ENCODE assay signal across 12 mouse cellular contexts in genomic region chr4:83988314-83988713, GRCm38 (mm10).
DNase-seq lines count a peak whose midpoint lies in the region; ATAC-seq and TF ChIP-seq lines count a peak whose summit lies in the region.
"Had no signal": no experiment of that assay in that cellular context is flagged by ENCODE, and none has a peak within 500 bp of the region (broad histone marks: within the 10 kb centered on the region; RNA-seq: fewer than 3 reads in every experiment).

No protein-coding gene starts in this region.

- no peak for DNase-seq in forebrain, embryonic 11.5 days (ENCODE audit: low spot score)
- DNase-seq in kidney, adult 2 months: no peak
- DNase-seq in brain, embryonic 14.5 days (ENCODE audit: low read depth): peak; percentile 11
- DNase-seq in limb, embryonic 10.5 days (ENCODE audit: low spot score): peak; percentile 45
- no peak for DNase-seq in testis, postnatal 14 days (ENCODE audit: low spot score)
- DNase-seq: cerebellum, adult 9-10 months; heart, adult 11 months; liver, postnatal 0 days had no signal

- ATAC-seq in forebrain, embryonic 12.5 days (ENCODE audit: low FRiP score): no peak
- no peak for ATAC-seq in forebrain, embryonic 11.5 days (replicated peaks; ENCODE audit: low FRiP score)
- ATAC-seq in kidney, embryonic 14.5 days (ENCODE audit: low FRiP score, low TSS enrichment): peak; percentile 72; the same call in 1 of the 2 replicates
- ATAC-seq in intestine, embryonic 15.5 days: no peak
- ATAC-seq: liver, postnatal 0 days had no signal

- H3K27me3 ChIP-seq in forebrain, embryonic 12.5 days: no peaks in the 10 kb centered on the region
- H3K27me3 ChIP-seq in forebrain, embryonic 11.5 days (ENCODE audit: control insufficient read depth, insufficient read depth, low read length): no peaks in the 10 kb centered on the region
- no peaks in the 10 kb centered on the region for H3K27me3 ChIP-seq in kidney, embryonic 14.5 days (ENCODE audit: control insufficient read depth, insufficient read depth, low read length)
- no peaks in the 10 kb centered on the region for H3K27me3 ChIP-seq in kidney, adult 2 months (replicated peaks; ENCODE audit: control insufficient read depth, insufficient read depth, low read length)
- H3K27me3 ChIP-seq in limb, embryonic 10.5 days (ENCODE audit: low read depth, poor library complexity, severe bottlenecking): no peaks in the 10 kb centered on the region
- no peaks in the 10 kb centered on the region for H3K27me3 ChIP-seq in intestine, embryonic 15.5 days (replicated peaks)

- H3K4me1 ChIP-seq in forebrain, embryonic 12.5 days: peaks cover 36% of the 10 kb centered on the region
- H3K4me1 ChIP-seq in forebrain, embryonic 11.5 days (replicated peaks; ENCODE audit: control insufficient read depth, insufficient read depth, low read length): peaks cover 7% of the 10 kb centered on the region; the same call in 1 of the 2 replicates
- H3K4me1 ChIP-seq in kidney, embryonic 14.5 days (ENCODE audit: control insufficient read depth, insufficient read depth, low read length): peaks cover 30% of the 10 kb centered on the region
- H3K4me1 ChIP-seq in kidney, adult 2 months (ENCODE audit: control insufficient read depth, insufficient read depth, low read length): no peaks in the 10 kb centered on the region
- peaks cover 59% of the 10 kb centered on the region for H3K4me1 ChIP-seq in limb, embryonic 10.5 days
- no peaks in the 10 kb centered on the region for H3K4me1 ChIP-seq in intestine, embryonic 15.5 days (replicated peaks)

- 0 out of 2 replicates have a peak overlapping the region, but pooled peaks have one; percentile 19 for H3K27ac ChIP-seq in forebrain, embryonic 12.5 days
- H3K27ac ChIP-seq in forebrain, embryonic 11.5 days (ENCODE audit: low read depth, low read length): no peak overlapping the region
- peak overlapping the region; percentile 71; the same call in 1 of the 2 replicates for H3K27ac ChIP-seq in kidney, embryonic 14.5 days (ENCODE audit: low read depth, low read length)
- H3K27ac ChIP-seq in kidney, adult 2 months (ENCODE audit: insufficient read depth, low read depth, low read length): no peak overlapping the region
- peak overlapping the region; percentile 79 for H3K27ac ChIP-seq in limb, embryonic 10.5 days
- no peak overlapping the region for H3K27ac ChIP-seq in intestine, embryonic 15.5 days
- H3K27ac ChIP-seq: midbrain, embryonic 10.5 days had no signal

- TF ChIP-seq POLR2A in kidney, adult 2 months (IDR thresholded peaks at IDR 0.05; ENCODE audit: low read depth, low read length): no peak
- TF ChIP-seq POLR2A in brain, embryonic 14.5 days (IDR thresholded peaks at IDR 0.05; ENCODE audit: borderline replicate concordance, extremely low read depth, insufficient read depth, insufficient read length, poor library complexity, severe bottlenecking): no peak

- no peaks in the 10 kb centered on the region for H3K36me3 ChIP-seq in forebrain, embryonic 12.5 days (replicated peaks)
- no peaks in the 10 kb centered on the region for H3K36me3 ChIP-seq in forebrain, embryonic 11.5 days (ENCODE audit: control insufficient read depth, insufficient read depth, low read length)
- no peaks in the 10 kb centered on the region for H3K36me3 ChIP-seq in kidney, embryonic 14.5 days (ENCODE audit: control insufficient read depth, insufficient read depth, low read length)
- no peaks in the 10 kb centered on the region for H3K36me3 ChIP-seq in kidney, adult 2 months (ENCODE audit: control insufficient read depth, insufficient read depth, low read length)
- 0 out of 2 replicates have a peak, but pooled peaks cover 6% of the 10 kb centered on the region for H3K36me3 ChIP-seq in limb, embryonic 10.5 days
- no peaks in the 10 kb centered on the region for H3K36me3 ChIP-seq in intestine, embryonic 15.5 days
- H3K36me3 ChIP-seq: midbrain, embryonic 10.5 days had no signal

- H3K4me2 ChIP-seq in forebrain, embryonic 12.5 days: no peak overlapping the region
- no peak overlapping the region for H3K4me2 ChIP-seq in forebrain, embryonic 11.5 days (ENCODE audit: low read depth, low read length, severe bottlenecking)
- H3K4me2 ChIP-seq in kidney, embryonic 14.5 days (replicated peaks; ENCODE audit: low read depth, low read length): no peak overlapping the region
- H3K4me2 ChIP-seq in intestine, embryonic 15.5 days (replicated peaks): no peak overlapping the region

- no peaks in the 10 kb centered on the region for H3K9me3 ChIP-seq in forebrain, embryonic 12.5 days
- H3K9me3 ChIP-seq in forebrain, embryonic 11.5 days (ENCODE audit: control insufficient read depth, low read length): no peaks in the 10 kb centered on the region
- no peaks in the 10 kb centered on the region for H3K9me3 ChIP-seq in kidney, embryonic 14.5 days (ENCODE audit: control insufficient read depth, low read length)
- H3K9me3 ChIP-seq in limb, embryonic 10.5 days (replicated peaks): no peaks in the 10 kb centered on the region
- H3K9me3 ChIP-seq in intestine, embryonic 15.5 days: no peaks in the 10 kb centered on the region
- H3K9me3 ChIP-seq: midbrain, embryonic 10.5 days had no signal

- TF ChIP-seq CTCF in kidney, adult 2 months (conservative IDR thresholded peaks at IDR 0.05; ENCODE audit: insufficient read depth, insufficient read length, low read depth, low read length): no peak
- no peak for TF ChIP-seq CTCF in brain, embryonic 14.5 days (IDR thresholded peaks at IDR 0.05; ENCODE audit: borderline replicate concordance, extremely low read depth, insufficient read depth, insufficient read length)

- WGBS in forebrain, embryonic 12.5 days: 64% methylated on average over 5 of the region's 5 CpGs
- 56% methylated on average over 5 of the region's 5 CpGs for WGBS in forebrain, embryonic 11.5 days
- WGBS in kidney, embryonic 14.5 days: 12% methylated on average over 5 of the region's 5 CpGs
- WGBS in kidney, adult 2 months: 26% methylated on average over 5 of the region's 5 CpGs
- 26% methylated on average over 5 of the region's 5 CpGs for whole genome bisulfite sequencing in limb, embryonic 10.5 days
- WGBS in intestine, embryonic 15.5 days: 37% methylated on average over 5 of the region's 5 CpGs

- H3K4me3 ChIP-seq in forebrain, embryonic 12.5 days (replicated peaks): no peak overlapping the region
- no peak overlapping the region for H3K4me3 ChIP-seq in forebrain, embryonic 11.5 days (ENCODE audit: low read depth, low read length)
- no peak overlapping the region for H3K4me3 ChIP-seq in kidney, embryonic 14.5 days (ENCODE audit: low read length)
- H3K4me3 ChIP-seq in kidney, adult 2 months (ENCODE audit: insufficient read depth, low read depth, low read length): no peak overlapping the region
- 0 out of 2 replicates have a peak overlapping the region, but pooled peaks have one; percentile 9 for H3K4me3 ChIP-seq in limb, embryonic 10.5 days
- H3K4me3 ChIP-seq in intestine, embryonic 15.5 days (replicated peaks): no peak overlapping the region
- H3K4me3 ChIP-seq: midbrain, embryonic 10.5 days had no signal

- H3K9ac ChIP-seq in forebrain, embryonic 12.5 days: no peak overlapping the region
- no peak overlapping the region for H3K9ac ChIP-seq in forebrain, embryonic 11.5 days (ENCODE audit: low read length)
- H3K9ac ChIP-seq in kidney, embryonic 14.5 days (ENCODE audit: low read depth, low read length): no peak overlapping the region
- no peak overlapping the region for H3K9ac ChIP-seq in intestine, embryonic 15.5 days
- H3K9ac ChIP-seq: liver, postnatal 0 days had no signal

Comparison
In these comparisons a context has a peak if more than half of its experiments do, and no peak if none do; other contexts are left out.
1. H3K27ac ChIP-seq: peak in forebrain, embryonic 12.5 days (single experiment), kidney, embryonic 14.5 days (single experiment) and limb, embryonic 10.5 days (single experiment); none in forebrain, embryonic 11.5 days (single experiment), kidney, adult 2 months (single experiment) and intestine, embryonic 15.5 days (single experiment).
2. DNase-seq: peak in brain, embryonic 14.5 days (single experiment) and limb, embryonic 10.5 days (single experiment); none in forebrain, embryonic 11.5 days (single experiment), kidney, adult 2 months (single experiment) and testis, postnatal 14 days (single experiment).